Mouse (Mus musculus) gastrocnemius, adult 8-10 months (tissue): ENCODE measurements around the gene Ssc4d. TPM values are rescaled to one million over a fixed set of nuclear protein-coding genes. Genes with fewer than 3 reads are reported as not detected.
A peak's percentile ranks its signal among the peaks of the same experiment; 100 is the strongest.

Experiments
- DNase-seq, 2 experiments: peaks; one replicate each; pipeline ENCODE4 v3.0.0; 2022; ENCODE audit warnings: low spot score in 2 of 2
- total RNA-seq, 4 experiments: library from RNA; stranded (reverse); gene quantifications; 2 replicates each; pipeline ENCODE4 v1.2.4; 2022

The Ssc4d gene
- total RNA-seq, 4 experiments from 2014 or later = 0.29 to 0.65 (median 0.53) TPM; not detected in 1

DNA sequence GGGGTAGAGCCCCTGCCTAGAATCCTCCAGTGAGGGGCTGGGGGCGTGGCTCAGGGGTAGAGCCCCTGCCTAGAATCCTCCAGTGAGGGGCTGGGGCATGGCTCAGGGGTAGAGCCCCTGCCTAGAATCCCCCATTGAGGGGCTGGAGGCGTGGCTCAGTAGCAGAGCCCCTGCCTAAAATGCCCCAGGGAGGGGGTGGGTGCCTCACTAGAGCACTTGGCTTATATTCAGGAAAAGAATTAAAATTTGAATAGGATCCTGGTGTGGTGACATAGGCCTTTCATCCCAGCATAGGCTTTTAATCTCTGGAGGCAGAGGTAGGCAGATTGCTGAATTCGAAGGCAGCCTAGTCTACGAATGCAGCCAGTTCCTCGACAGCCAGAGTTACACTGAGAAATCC, 5.0 kb upstream of the Ssc4d start:
- DNase-seq = no peak

DNA sequence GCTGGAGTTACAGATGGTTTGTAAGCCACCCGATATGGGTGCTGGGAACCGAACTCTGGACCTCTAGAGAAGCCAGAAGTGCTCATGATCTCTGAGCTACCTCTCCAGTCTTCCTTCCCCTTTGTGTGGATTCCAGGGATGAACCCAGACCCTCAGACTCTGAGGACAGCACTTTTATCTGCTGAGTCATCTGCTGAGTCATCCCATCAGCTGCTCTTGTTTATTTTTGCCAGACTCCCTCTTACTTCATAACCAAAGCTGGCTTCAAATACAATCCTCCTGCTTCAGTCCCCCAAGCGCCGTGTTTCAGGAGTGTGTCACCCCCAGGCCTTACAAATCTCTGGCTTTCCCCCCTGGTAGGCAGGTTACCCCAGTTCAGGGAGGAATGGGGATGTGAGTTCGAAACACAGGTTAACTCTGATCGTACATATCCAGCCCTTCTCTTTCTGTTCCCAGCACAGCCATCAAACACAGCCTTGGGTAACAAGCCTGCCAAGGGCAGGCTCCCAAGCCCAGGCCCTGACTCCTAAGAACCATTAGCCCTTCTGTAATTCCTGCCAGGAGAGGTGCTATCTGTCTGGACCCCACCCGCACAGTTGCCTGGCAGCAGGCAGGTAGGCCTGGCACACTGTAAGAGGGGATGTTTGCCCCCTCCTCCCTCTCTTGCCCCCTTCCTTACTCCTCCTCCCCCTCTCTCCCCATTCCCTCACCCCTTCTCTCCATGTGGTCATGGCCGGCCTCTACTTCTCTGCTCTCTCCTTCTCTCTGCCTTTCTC, 1.8 kb upstream of the Ssc4d start:
- no peak for DNase-seq

DNA sequence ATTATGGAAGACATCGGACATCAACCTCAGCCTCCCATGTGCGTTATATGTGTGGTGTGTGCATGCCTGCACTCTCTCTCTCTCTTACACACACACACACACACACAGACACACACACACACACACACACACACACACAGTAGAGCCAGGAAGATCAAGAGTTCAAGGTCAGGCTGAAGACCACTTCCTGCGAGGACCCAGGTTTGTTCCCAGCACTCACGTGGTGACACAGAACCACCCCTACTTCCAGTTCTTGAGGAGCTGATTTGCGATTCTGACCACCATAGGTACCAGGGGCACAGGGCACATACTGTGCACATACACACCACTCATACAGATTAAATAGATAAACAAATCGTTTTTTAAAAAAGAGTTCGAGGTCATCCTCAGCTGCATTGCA, 2.5 kb downstream of the Ssc4d start:
- no peak for DNase-seq

DNA sequence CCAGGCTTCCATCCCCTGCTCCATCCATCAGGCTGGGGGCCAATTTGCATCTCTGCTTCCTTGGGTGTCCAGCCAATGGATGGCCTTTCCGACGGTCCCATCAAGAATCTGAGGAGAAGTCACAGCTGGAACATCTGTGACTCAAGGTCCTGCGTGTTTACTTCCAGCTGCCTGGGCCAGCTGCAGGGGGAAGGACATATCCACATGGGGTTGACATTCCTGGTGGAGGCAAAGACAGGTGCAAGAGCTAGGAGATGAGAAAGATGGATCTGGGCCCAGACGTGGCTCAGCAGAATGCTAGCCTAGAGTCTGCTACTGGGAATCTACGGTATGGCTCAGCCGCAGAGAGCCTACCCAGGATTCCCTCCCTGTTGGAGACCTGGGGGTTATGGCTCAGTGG, 4.1 kb downstream of the Ssc4d start:
- no peak for DNase-seq

DNA sequence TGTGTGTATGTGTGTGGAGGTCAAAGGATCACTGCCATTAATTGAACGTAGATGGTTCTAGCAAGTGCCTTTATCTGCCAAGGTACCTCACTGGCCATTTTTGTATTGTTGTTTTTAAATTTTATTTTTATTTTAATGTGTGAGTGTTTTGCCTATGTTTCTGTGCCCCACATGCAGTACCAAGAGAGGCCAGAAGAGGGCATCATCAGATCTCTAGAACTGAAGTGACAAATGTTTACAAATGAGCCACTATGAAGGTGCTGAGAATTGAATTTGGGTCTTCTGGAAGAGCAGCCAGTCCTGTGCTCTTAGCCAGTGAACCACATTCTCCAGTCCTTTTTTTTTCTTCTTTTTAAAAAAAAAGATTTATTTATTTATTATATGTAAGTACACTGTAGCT, 5.5 kb downstream of the Ssc4d start:
- no peak for DNase-seq

DNA sequence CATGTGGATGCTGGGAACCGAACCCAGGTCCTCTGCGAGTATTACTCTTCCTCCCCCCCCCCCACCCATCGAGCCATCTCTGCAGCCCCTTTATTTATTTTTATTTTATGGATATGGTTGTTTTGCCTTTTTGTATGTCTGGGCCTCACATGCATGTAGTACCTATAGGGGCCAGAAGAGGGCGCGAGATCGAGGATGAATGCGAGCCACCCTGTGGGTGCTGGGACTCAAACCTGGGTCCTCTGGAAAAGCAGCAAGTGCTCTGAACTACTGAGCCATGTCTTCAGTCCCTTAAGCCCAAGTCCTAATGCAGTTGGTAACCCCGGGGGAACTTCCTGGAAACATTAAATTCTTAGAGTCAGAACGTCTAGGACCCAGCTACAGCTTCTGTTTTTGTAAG, 7.5 kb downstream of the Ssc4d start:
- DNase-seq = no peak

DNA sequence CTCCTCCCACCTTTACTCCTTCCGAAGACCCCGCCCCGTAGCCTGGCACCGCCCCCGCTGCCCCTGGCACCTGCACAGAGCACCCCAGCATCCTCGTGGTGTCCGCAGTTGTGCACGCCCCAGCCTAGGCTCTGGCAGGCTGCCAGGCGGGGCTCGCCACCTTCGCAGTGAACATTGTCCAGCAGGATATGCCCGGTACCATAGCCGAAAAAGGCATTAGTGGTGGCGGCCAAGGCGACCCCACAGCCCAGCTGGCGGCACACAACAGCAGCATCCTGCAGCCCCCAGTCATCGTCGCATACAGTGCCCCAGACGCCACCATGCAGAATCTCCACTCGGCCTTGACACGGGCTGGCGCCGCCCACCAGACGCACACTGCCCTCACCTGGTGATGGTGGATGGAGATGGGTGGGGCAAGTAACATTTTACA, 8.8 kb downstream of the Ssc4d start:
- DNase-seq = no peak

DNA sequence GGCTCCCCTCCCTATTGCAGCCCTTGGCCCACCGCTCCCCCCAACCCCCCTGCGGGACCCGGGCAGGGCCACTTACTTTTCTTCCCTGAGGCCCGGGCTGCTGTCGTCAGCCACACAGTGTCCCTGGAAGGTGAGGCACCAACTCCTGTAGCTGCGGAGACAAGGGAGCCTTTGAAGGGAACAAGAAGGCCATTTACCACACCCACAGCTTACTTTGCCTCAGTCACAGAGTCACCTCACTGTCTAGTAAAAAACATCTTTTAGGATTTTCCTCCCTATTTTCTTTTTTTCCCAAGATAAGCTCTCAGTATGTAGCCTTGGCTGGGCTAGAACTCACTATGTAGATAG, 11.1 kb downstream of the Ssc4d start:
- no peak for DNase-seq

DNA sequence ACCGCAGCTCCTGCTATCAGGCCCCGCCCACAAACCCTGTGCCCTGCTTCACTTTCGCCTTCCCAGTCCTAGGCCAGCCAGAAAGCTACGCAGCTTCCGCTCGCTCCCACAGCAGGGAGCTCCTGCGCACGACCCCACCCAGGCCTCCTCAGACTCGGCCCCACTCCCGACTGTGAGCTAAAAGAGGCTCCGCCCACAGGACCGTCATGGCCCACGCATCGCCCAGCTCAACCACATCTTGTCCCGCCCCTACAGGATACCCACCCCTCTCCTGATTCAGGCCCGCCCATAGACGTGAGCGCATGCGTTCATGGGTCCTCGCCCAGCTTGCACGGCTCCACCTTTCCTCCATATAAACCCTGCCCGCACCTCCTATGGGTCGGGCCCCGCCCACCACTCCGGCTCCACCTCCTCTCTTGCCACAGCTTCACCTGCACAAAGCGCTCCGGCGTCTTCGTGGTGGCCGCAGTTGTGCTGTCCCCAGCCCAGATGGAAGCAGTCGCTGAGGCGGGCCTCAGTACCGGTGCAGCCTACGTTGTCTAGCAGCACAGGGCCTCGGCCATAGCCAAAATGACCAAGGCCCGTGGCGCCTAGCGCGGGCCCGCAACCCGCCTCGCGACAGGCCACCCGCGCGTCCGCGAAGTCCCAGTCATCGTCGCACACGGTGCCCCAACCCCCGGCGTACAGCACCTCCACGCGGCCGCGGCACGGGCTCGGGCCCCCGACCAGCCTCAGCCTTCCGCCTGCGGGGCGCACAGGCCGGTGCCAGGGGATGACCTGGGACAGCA, 11.6 kb downstream of the Ssc4d start:
- peak; percentile 97 to 99 for DNase-seq

DNA sequence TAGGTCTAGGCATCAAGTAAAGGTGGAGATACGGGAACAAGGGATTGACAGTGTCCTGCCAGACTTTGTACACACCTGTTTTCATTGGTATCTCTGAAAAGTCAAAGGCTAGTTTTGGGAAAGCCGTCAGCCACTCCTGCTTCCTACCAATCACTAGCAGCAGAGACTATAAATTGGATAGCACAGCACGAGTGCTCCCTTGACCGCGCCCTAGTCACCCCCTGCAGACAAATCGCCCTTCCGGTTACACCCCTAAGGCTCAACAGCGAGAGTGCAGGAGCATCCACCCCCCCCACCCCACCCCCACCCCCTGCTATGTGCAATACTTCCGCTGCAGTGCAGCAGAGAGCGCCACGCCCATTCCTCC, 12.2 kb downstream of the Ssc4d start:
- DNase-seq = no peak

DNA sequence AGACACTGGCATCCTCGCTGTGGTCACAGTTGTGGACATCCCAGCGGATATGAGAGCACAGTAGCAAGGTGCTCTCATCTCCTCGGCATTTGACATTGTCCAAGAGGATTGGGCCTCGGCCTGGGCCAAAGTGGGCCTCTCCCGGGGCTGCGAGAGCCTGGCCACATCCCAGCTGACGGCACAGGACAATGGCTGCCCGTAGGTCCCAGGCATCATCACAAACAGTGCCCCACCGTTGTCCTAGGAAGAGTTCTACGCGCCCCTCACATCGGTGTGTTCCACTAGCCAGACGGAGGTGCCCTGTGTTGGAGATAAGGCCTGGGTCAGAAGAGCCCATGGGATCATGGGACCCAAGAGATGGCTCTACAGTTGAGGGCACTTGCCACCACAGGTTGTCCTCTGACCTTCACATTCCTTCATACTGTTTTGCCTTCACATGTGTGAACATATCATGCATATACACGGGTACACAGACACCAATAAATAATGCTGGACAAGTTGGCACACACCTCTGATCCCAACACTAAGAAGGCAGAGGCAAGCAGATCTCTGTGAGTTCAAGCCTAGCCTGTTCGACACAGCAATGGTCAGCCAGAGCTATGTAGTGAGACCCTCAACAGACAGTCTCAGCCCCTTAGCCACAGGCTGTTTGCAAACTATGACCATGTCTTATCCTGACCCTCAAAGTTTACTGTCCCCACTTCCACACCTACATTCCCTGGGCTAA, 13.3 kb downstream of the Ssc4d start:
- DNase-seq = no peak

DNA sequence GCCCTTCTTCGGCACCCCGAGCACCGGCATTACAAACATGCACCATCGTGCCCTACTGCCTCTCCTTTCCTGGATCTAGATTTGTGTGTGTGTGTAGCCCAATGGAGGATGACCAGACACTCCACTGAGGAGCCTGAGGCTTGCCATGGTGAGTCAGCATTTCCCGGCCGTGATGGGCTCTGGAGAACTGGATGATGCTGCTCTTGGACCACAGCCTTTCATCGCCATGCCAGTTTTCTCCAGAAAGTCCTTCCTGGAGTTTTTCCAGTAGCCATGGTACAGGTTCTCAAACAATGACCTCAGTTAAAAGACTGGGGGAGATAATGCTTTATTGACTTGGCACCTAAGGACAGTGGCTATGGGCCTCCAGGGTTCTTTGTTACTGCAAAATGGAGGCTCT, 14.4 kb downstream of the Ssc4d start:
- no peak for DNase-seq

DNA sequence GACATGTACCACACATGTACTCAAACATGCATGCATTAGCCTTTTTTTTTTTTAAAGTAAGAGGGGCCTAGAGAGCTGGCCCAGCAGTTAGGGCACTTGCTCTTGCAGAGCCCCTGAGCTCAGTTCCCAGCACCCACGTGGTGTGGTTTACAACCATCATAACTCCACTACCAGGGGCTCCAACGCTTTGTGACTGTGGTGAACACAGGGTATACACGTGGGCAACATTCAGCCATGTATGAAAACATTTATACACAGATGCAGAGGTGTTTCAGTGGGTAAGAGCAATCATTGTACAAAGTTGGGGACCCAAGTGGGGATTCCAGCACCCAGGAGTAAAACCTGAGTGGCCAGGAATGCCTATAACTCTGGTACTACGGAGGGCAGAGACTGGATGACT, 16.0 kb downstream of the Ssc4d start:
- DNase-seq = no peak

DNA sequence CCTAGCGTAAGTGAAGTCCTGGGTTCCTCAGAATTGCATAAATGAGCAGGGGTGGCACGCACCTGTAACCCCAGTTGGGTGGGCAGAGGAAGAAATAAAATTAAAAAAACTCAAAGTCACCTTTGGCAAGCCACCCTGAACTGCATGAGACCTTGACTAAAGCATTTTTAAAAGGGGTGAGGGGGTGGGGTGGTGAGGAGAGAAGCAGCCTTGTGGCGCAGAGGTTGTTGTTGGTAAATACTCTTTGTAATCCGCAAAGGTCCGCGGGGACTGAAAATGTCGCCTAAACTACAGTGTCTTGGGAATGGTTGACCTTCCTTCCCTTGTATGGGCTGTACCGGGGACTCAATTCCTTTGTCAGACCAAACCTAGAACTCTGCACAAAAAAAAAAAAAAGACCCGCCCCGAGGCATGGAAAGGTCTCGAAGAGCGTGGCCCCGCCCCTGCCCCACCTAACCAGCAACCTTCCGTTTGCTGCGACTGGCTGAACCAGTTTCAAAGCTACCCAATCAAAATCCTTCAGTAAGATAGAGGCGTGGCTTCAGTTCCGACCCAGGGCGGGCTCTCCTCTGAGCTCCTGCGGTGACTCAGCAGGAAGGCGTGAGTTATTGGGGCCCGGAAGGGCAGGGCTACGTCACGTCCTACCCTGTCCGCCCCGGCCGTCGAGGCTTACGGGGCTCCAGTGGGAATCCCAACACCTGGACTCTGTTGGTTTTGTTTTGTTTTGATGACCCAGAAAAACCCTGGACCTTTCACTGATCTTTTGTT, 16.9 kb downstream of the Ssc4d start:
- peak; percentile 87 to 96 for DNase-seq

DNA sequence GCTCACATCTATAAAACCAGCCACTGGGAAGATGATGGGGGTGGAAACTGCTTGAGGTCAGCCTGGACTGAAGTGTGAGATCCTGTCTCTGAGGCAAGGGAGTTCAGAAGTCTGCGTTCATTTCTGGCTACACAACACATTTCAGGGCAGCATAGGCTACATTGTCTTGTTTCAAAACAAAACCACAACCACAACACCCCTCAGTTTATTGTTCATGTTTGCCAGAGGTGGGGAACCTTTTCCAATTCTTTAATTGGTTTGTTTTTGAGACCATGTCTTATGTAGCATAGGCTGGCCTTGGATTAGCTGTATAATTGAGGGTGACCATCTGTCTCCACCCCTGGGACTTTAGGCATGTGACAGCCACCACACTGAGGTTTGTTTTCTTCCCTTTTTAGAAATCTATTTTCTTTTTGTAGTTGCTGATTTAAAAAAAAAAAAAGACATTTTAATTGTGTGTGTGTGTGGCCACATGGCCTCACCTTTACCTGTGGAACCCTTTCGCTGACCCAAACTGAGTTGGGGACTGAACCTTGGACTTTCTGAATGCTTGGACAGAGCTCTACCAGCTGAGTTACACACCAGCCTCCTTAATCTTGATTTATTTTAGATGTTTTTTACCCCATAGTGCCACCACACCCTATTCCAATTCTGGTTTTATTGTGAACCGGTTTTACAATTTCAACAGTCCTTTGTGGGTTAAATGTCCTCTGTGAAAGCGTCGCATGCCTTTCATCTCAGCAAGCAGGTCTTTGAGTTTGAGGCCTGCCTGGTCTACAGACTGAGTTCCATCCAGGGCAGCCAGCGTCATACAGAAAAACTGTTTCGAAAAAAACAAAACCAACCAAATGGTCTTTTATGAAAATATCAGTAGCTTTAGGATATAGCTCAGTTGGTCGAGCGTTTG, 17.8 kb downstream of the Ssc4d start:
- DNase-seq = no peak

DNA sequence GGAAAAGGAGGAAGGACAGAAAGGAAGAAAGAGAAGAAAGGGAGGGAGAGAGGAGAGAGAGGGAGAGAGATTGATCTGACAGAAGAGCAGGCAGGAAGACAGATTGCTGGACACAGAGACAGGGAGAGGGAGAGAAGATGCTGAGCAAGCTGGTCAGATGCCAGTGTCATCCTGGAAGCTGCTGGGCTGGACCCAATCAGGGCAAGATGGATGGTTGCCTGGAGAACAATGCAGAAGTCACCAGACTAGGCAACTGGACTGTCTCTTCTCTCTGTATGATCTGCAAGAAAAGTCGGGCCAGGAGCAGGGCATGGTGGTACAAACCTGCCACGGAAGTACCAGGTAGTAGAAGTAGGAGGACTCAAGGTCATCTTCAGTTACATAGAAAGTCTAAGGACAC, 21.5 kb downstream of the Ssc4d start:
- DNase-seq = no peak

DNA sequence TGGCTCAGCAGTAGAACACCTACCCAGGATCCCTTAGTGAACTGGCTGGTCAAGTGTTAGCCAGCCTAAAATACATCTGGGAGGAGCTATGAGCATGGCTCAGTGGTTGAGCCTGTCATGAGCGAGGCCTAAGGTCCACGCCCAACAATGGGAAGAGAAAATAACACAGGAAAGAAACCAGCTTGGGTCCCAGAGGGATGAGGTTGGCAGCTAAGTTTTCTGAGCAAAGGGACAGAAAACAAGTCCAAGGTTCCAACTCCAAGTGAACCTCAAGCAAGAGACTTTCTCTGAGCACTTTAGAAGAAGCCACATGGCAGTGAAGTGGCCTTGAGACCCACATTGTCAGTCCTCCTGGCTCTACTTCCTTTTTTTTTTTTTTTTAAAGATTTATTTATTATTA, 22.7 kb downstream of the Ssc4d start:
- DNase-seq = no peak

DNA sequence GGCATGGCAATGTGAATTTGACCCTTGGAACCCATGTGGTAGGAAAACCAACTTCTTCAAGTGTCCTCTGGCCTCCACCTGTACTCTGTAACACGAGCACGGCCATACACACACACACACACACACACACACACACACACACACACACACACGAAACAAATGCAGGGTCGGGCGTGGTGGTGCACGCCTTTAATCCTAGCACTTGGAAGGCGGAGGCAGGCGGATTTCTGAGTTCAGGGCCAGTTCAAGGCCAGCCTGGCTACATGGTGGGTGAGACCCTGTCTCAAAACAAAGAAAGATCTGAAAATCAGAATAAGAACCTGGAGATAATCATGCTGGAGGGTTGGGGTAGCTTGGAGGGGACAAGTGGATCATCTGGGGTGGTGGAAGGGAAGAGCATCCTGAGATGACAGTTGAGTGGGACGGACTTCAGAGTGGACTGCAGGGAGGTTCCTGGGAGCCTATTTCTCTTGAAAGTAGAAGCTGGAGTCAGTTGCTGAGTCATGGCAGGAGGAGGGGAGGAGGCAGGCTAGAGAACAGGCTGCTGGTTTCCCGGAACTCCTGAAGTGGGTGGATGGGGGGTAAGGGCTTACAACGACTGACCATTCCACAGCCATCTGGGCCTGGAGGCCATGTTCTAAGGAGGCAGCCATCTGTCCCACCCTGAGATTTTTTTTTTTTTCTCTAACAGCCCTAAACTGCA, 23.5 kb downstream of the Ssc4d start:
- no peak for DNase-seq

DNA sequence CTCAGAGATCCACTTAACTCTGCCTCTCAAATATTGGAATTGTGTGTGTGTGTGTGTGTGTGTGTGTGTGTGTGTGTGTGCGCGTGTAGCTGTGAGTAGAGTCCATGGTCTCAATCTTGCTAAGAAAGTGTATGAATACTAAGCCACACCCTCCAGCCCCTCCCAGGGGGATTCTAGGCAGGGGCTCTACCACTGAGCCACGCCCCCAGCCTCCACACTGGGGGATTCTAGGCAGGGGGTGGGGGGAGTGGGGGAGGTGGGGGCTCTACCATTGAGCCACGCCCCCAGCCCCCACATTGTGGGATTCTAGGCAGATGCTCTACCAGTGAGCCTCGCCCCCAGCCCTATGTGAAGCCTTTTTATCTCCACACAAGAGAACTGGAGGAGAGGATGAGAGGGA, 27.7 kb downstream of the Ssc4d start:
- no peak for DNase-seq

DNA sequence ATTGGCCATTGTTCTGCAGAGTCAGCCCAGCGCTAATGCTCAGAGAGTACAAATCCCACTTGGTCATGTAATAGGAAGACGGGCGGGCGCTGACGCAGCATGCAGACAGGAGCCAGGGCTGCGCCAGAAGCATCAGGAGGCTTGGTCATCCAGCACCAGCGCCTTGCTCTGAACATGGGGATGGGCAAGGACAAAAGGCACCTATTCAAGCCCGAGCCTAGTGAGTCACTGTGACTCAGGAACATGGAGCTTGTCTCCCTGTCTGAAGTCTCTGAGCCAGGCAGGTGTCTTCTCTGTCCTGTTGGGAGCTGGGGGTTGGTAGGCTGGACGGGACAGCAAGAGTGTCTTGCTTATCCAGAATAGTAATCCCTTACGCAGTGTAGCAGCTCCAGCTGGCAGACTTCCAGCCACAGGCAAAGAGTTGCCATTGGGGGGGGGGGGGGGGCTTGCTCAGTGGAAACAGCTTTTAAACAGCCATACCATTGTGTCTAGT, 28.4 kb downstream of the Ssc4d start:
- DNase-seq = no peak
